Mouse (Mus musculus): Measurements from ENCODE around the gene Trim14.

The Trim14 gene

GRCm38 (mm10) chr4:46526226-46526625 lies 9.7 kb downstream of the Trim14 start:
- DNase-seq = no peak

- no peak for DNase-seq
Observed at GRCm38 (mm10) chr4:46523324-46523723, 12.6 kb downstream of the Trim14 start.

- no peak for DNase-seq
Observed at GRCm38 (mm10) chr4:46521457-46521856, 14.5 kb downstream of the Trim14 start.

GRCm38 (mm10) chr4:46520491-46520890 lies 15.4 kb downstream of the Trim14 start:
- no peak for DNase-seq

GRCm38 (mm10) chr4:46507736-46508460 lies 28.0 kb downstream of the Trim14 start:
- peak; percentile 96 for DNase-seq

GRCm38 (mm10) chr4:46506801-46507610 lies 28.9 kb downstream of the Trim14 start:
- peak; percentile 96 for DNase-seq

GRCm38 (mm10) chr4:46505361-46506057 lies 30.4 kb downstream of the Trim14 start:
- no peak for DNase-seq

- no peak for DNase-seq
Observed at GRCm38 (mm10) chr4:46503881-46504280, 32.1 kb downstream of the Trim14 start.

GRCm38 (mm10) chr4:46502606-46503502 lies 33.1 kb downstream of the Trim14 start:
- DNase-seq = no peak

- peak; percentile 74 for DNase-seq
Observed at GRCm38 (mm10) chr4:46498976-46499375, 37.0 kb downstream of the Trim14 start.

- no peak for DNase-seq
Observed at GRCm38 (mm10) chr4:46498511-46498910, 37.4 kb downstream of the Trim14 start.

- peak; percentile 88 for DNase-seq
Observed at GRCm38 (mm10) chr4:46497286-46497892, 38.6 kb downstream of the Trim14 start.

GRCm38 (mm10) chr4:46495543-46495942 lies 40.4 kb downstream of the Trim14 start:
- DNase-seq = no peak

- no peak for DNase-seq
Observed at GRCm38 (mm10) chr4:46493071-46493470, 42.9 kb downstream of the Trim14 start.

GRCm38 (mm10) chr4:46489028-46489925 lies 46.7 kb downstream of the Trim14 start, which contains the start of gene Nans:
Nans (plus strand) TSS chr4:46489248.
- peak; percentile 98 for DNase-seq

GRCm38 (mm10) chr4:46487348-46487747 lies 48.6 kb downstream of the Trim14 start:
- DNase-seq = no peak

GRCm38 (mm10) chr4:46485696-46486417 lies 50.1 kb downstream of the Trim14 start:
- peak; percentile 95 for DNase-seq

GRCm38 (mm10) chr4:46479081-46479480 lies 56.9 kb downstream of the Trim14 start:
- DNase-seq = no peak

- no peak for DNase-seq
Observed at GRCm38 (mm10) chr4:46475101-46475500, 60.8 kb downstream of the Trim14 start.

GRCm38 (mm10) chr4:46465740-46466139 lies 70.2 kb downstream of the Trim14 start:
- DNase-seq = peak; percentile 42

All from thymus, postnatal 4 days (tissue).